Mouse (Mus musculus) embryonic facial prominence, embryonic 13.5 days (tissue): ENCODE data around the gene Neurl3. TPM values are rescaled to one million over a fixed set of nuclear protein-coding genes. Genes with fewer than 3 reads are reported as not detected.

ENCODE experiments used
- ATAC-seq: fragments of 200-750 bp; cut with Nextera tagmentation; 2 replicates; pipeline ENCODE4 v1.8.0; 2017; ENCODE audit warnings: low read depth; ENCODE audit not compliant: insufficient number of reproducible peaks, insufficient read depth, low FRiP score, low TSS enrichment
- H3K27ac ChIP-seq: fragments of 300-500 bp; sonication (generic); 2 replicates; pipeline ENCODE4 v1.5.1; 2015; ENCODE audit warnings: moderate library complexity, mild to moderate bottlenecking, inconsistent platforms
- H3K27me3 ChIP-seq: fragments of 300-500 bp; sonication (generic); 2 replicates; pipeline ENCODE4 v1.6.1; 2015; ENCODE audit warnings: mild to moderate bottlenecking, inconsistent platforms
- H3K36me3 ChIP-seq: fragments of 300-500 bp; sonication (generic); 2 replicates; pipeline ENCODE4 v1.6.1; 2015; ENCODE audit warnings: mild to moderate bottlenecking, inconsistent platforms
- H3K4me1 ChIP-seq: fragments of 300-500 bp; sonication (generic); 2 replicates; pipeline ENCODE4 v1.6.1; 2015; ENCODE audit warnings: inconsistent platforms
- H3K4me2 ChIP-seq: fragments of 300-500 bp; sonication (generic); 2 replicates; pipeline ENCODE4 v1.6.1; 2015; ENCODE audit warnings: moderate library complexity, mild to moderate bottlenecking, inconsistent platforms
- H3K4me3 ChIP-seq: fragments of 300-500 bp; sonication (generic); 2 replicates; pipeline ENCODE4 v1.5.1; 2015; ENCODE audit warnings: mild to moderate bottlenecking, inconsistent platforms
- H3K9ac ChIP-seq: fragments of 300-500 bp; sonication (generic); 2 replicates; pipeline ENCODE4 v1.6.1; 2015; ENCODE audit warnings: mild to moderate bottlenecking, inconsistent platforms
- H3K9me3 ChIP-seq: fragments of 300-500 bp; sonication (generic); 2 replicates; pipeline ENCODE4 v1.6.1; 2016; ENCODE audit warnings: inconsistent platforms
- WGBS: fragments of 180-500 bp; shearing (Covaris S2); methylation state at CpG from one replicate; pipeline ENCODE4 v1.1.7; 2015; ENCODE audit warnings: mixed read lengths; 5-methylcytosine and 5-hydroxymethylcytosine counted together
- polyA plus RNA-seq: library from polyadenylated mRNA; unstranded; fragments of >200 nt; fragmentation: Nextera tagmentation; extraction: Ambion mirVana; gene quantifications from 2 replicates; pipeline ENCODE4 v1.2.1, GENCODE M21; 2015

The Neurl3 gene
- polyA plus RNA-seq, 1 experiment from 2014 or later, result 0.86 TPM

- H3K9me3 ChIP-seq, result no peaks in the 10 kb centered on the region
- H3K4me1 ChIP-seq, result peaks cover 33% of the 10 kb centered on the region
- WGBS, result under 1% methylated on average over 65 of the region's 65 CpGs
- H3K4me2 ChIP-seq, result peak within 1 kb of the TSS; percentile 88
- ATAC-seq, result peak; percentile 83
- H3K27ac ChIP-seq, result peak within 1 kb of the TSS; percentile 85
- H3K9ac ChIP-seq, result peak within 1 kb of the TSS; percentile 70
- peaks cover 12% of the 10 kb centered on the region for H3K27me3 ChIP-seq
- peak within 1 kb of the TSS; percentile 59 for H3K4me3 ChIP-seq
- no peaks in the 10 kb centered on the region for H3K36me3 ChIP-seq
Measured at GRCm38 (mm10) chr1:36307495-36308280, 33.2 kb upstream of the Neurl3 start, which contains the start of gene Arid5a. Arid5a (plus strand) TSS chr1:36307733.

GRCm38 (mm10) chr1:36307121-36307494, 32.6 kb upstream of the Neurl3 start:
- Histone ChIP-seq H3K36me3 (no peaks in the 10 kb centered on the region), H3K4me3 (peak overlapping the region; percentile 59; the same call in 1 of the 2 replicates), H3K4me1 (peaks cover 33% of the 10 kb centered on the region), H3K9me3 (no peaks in the 10 kb centered on the region), H3K27ac (no peak overlapping the region), H3K9ac (no peak overlapping the region), H3K4me2 (0 out of 2 replicates have a peak overlapping the region, but pooled peaks have one; percentile 88), H3K27me3 (peaks cover 15% of the 10 kb centered on the region)
- no peak for ATAC-seq
- WGBS, result 64% methylated on average over 7 of the region's 7 CpGs

GRCm38 (mm10) chr1:36306120-36306519, 31.6 kb upstream of the Neurl3 start:
- Histone ChIP-seq H3K4me3 (no peak overlapping the region), H3K4me2 (no peak overlapping the region), H3K27ac (no peak overlapping the region), H3K36me3 (no peaks in the 10 kb centered on the region), H3K9me3 (no peaks in the 10 kb centered on the region), H3K9ac (no peak overlapping the region), H3K4me1 (peaks cover 33% of the 10 kb centered on the region), H3K27me3 (peaks cover 25% of the 10 kb centered on the region)
- 67% methylated on average over 6 of the region's 6 CpGs for WGBS
- ATAC-seq, result no peak

- ATAC-seq, result no peak
- no peaks in the 10 kb centered on the region for H3K36me3 ChIP-seq
- peaks cover 38% of the 10 kb centered on the region for H3K27me3 ChIP-seq
- no peak overlapping the region for H3K4me3 ChIP-seq
- H3K4me2 ChIP-seq, result no peak overlapping the region
- peaks cover 31% of the 10 kb centered on the region for H3K4me1 ChIP-seq
- no peak overlapping the region for H3K27ac ChIP-seq
- no peaks in the 10 kb centered on the region for H3K9me3 ChIP-seq
- no peak overlapping the region for H3K9ac ChIP-seq
- 54% methylated on average over 7 of the region's 7 CpGs for WGBS
Measured at GRCm38 (mm10) chr1:36304764-36305163, 30.3 kb upstream of the Neurl3 start.

- H3K27me3 ChIP-seq, result peaks cover 42% of the 10 kb centered on the region
- no peaks in the 10 kb centered on the region for H3K9me3 ChIP-seq
- peaks cover 23% of the 10 kb centered on the region for H3K4me1 ChIP-seq
- peak overlapping the region; percentile 58 for H3K9ac ChIP-seq
- 9% methylated on average over 30 of the region's 30 CpGs for WGBS
- H3K4me2 ChIP-seq, result peak overlapping the region; percentile 64
- ATAC-seq, result peak; percentile 27; the same call in 1 of the 2 replicates
- H3K4me3 ChIP-seq, result peak overlapping the region; percentile 38
- H3K36me3 ChIP-seq, result no peaks in the 10 kb centered on the region
- peak overlapping the region; percentile 39; the same call in 1 of the 2 replicates for H3K27ac ChIP-seq
Measured at GRCm38 (mm10) chr1:36303381-36304320, 29.2 kb upstream of the Neurl3 start.

- Histone ChIP-seq H3K9ac (peak overlapping the region; percentile 58), H3K36me3 (no peaks in the 10 kb centered on the region), H3K27ac (peak overlapping the region; percentile 39; the same call in 1 of the 2 replicates), H3K27me3 (peaks cover 44% of the 10 kb centered on the region), H3K4me1 (peaks cover 17% of the 10 kb centered on the region), H3K4me2 (peak overlapping the region; percentile 64), H3K9me3 (no peaks in the 10 kb centered on the region), H3K4me3 (peak overlapping the region; percentile 38)
- 16% methylated on average over 9 of the region's 9 CpGs for WGBS
- ATAC-seq, result no peak
Measured at GRCm38 (mm10) chr1:36302957-36303356, 28.5 kb upstream of the Neurl3 start.

- H3K27me3 ChIP-seq, result peaks cover 51% of the 10 kb centered on the region
Measured at GRCm38 (mm10) chr1:36302273-36302672, 27.8 kb upstream of the Neurl3 start.

GRCm38 (mm10) chr1:36300486-36300885, 26.0 kb upstream of the Neurl3 start:
- Histone ChIP-seq H3K27me3 (peaks cover 56% of the 10 kb centered on the region), H3K4me3 (no peak overlapping the region), H3K36me3 (no peaks in the 10 kb centered on the region), H3K9ac (no peak overlapping the region), H3K4me1 (peaks cover 17% of the 10 kb centered on the region), H3K4me2 (no peak overlapping the region), H3K27ac (no peak overlapping the region), H3K9me3 (no peaks in the 10 kb centered on the region)
- 83% methylated on average over 6 of the region's 6 CpGs for WGBS
- ATAC-seq, result no peak

More at GRCm38 (mm10) chr1:36302273-36302672, 27.8 kb upstream of the Neurl3 start:
- no peaks in the 10 kb centered on the region for H3K36me3 ChIP-seq
- H3K9me3 ChIP-seq, result no peaks in the 10 kb centered on the region
- H3K9ac ChIP-seq, result no peak overlapping the region
- H3K4me2 ChIP-seq, result no peak overlapping the region
- H3K4me1 ChIP-seq, result peaks cover 17% of the 10 kb centered on the region
- H3K27ac ChIP-seq, result no peak overlapping the region
- 69% methylated on average over 8 of the region's 8 CpGs for WGBS
- H3K4me3 ChIP-seq, result no peak overlapping the region
- ATAC-seq, result no peak

GRCm38 (mm10) chr1:36299676-36300075, 25.2 kb upstream of the Neurl3 start:
- no peak overlapping the region for H3K4me3 ChIP-seq
- WGBS, result 37% methylated on average over 2 of the region's 2 CpGs
- peaks cover 56% of the 10 kb centered on the region for H3K27me3 ChIP-seq
- no peaks in the 10 kb centered on the region for H3K36me3 ChIP-seq
- no peak overlapping the region for H3K4me2 ChIP-seq
- no peak for ATAC-seq
- H3K9me3 ChIP-seq, result no peaks in the 10 kb centered on the region
- H3K9ac ChIP-seq, result no peak overlapping the region
- H3K4me1 ChIP-seq, result peaks cover 12% of the 10 kb centered on the region
- no peak overlapping the region for H3K27ac ChIP-seq

- H3K36me3 ChIP-seq, result no peaks in the 10 kb centered on the region
- H3K27me3 ChIP-seq, result peaks cover 56% of the 10 kb centered on the region
- H3K4me3 ChIP-seq, result no peak overlapping the region
- no peak overlapping the region for H3K27ac ChIP-seq
- no peak overlapping the region for H3K9ac ChIP-seq
- peaks cover 9% of the 10 kb centered on the region for H3K4me1 ChIP-seq
- no peak overlapping the region for H3K4me2 ChIP-seq
- H3K9me3 ChIP-seq, result no peaks in the 10 kb centered on the region
- 19% methylated on average over 13 of the region's 13 CpGs for WGBS
- no peak for ATAC-seq
Measured at GRCm38 (mm10) chr1:36299126-36299525, 24.6 kb upstream of the Neurl3 start.

- Histone ChIP-seq H3K27me3 (peaks cover 56% of the 10 kb centered on the region), H3K4me3 (no peak overlapping the region), H3K36me3 (no peaks in the 10 kb centered on the region), H3K27ac (no peak overlapping the region), H3K9ac (no peak overlapping the region), H3K9me3 (no peaks in the 10 kb centered on the region), H3K4me2 (no peak overlapping the region), H3K4me1 (peaks cover 6% of the 10 kb centered on the region)
- no peak for ATAC-seq
- WGBS, result 78% methylated on average over 4 of the region's 4 CpGs
Measured at GRCm38 (mm10) chr1:36298107-36298506, 23.6 kb upstream of the Neurl3 start.
